Mouse (Mus musculus) hindbrain, embryonic 11.5 days (tissue): ENCODE data around the gene Hk2. TPM values are rescaled to one million over a fixed set of nuclear protein-coding genes. Genes with fewer than 3 reads are reported as not detected.

ENCODE experiments used
- ATAC-seq: fragments of 200-750 bp; cut with Nextera tagmentation; 2 replicates; pipeline ENCODE4 v1.8.0; 2017; ENCODE audit warnings: mild to moderate bottlenecking, moderate TSS enrichment, moderate library complexity; ENCODE audit not compliant: low FRiP score
- DNase-seq: peaks from one replicate; pipeline ENCODE4 v3.0.0-alpha.2; 2015; ENCODE audit warnings: low spot score
- H3K27ac ChIP-seq: fragments of 300-500 bp; sonication (generic); 2 replicates; pipeline ENCODE4 v1.5.1; 2014; ENCODE audit warnings: mild to moderate bottlenecking, low read depth, low read length
- H3K27me3 ChIP-seq: fragments of 300-500 bp; sonication (generic); 2 replicates; pipeline ENCODE4 v1.6.1; 2014; ENCODE audit warnings: mild to moderate bottlenecking, low read length, moderate library complexity, mixed read lengths; ENCODE audit not compliant: control insufficient read depth, insufficient read depth
- H3K36me3 ChIP-seq: fragments of 300-500 bp; sonication (generic); 2 replicates; pipeline ENCODE4 v1.6.1; 2014; ENCODE audit warnings: mild to moderate bottlenecking, low read length, moderate library complexity, mixed read lengths; ENCODE audit not compliant: control insufficient read depth, insufficient read depth
- H3K4me1 ChIP-seq: fragments of 300-500 bp; sonication (generic); replicated peaks from 2 replicates; pipeline ENCODE4 v1.6.1; 2014; ENCODE audit warnings: low read length, mixed read lengths; ENCODE audit not compliant: control insufficient read depth, insufficient read depth
- H3K4me2 ChIP-seq: fragments of 300-500 bp; sonication (generic); replicated peaks from 2 replicates; pipeline ENCODE4 v1.6.1; 2014; ENCODE audit warnings: mild to moderate bottlenecking, low read depth, low read length
- H3K4me3 ChIP-seq: fragments of 300-500 bp; sonication (generic); 2 replicates; pipeline ENCODE4 v1.5.1; 2014; ENCODE audit warnings: low read depth, low read length
- H3K9ac ChIP-seq: fragments of 300-500 bp; sonication (generic); 2 replicates; pipeline ENCODE4 v1.6.1; 2014; ENCODE audit warnings: low read depth, low read length
- H3K9me3 ChIP-seq: fragments of 300-500 bp; sonication (generic); 2 replicates; pipeline ENCODE4 v1.6.1; 2016; ENCODE audit warnings: low read length; ENCODE audit not compliant: control insufficient read depth
- WGBS: fragments of 180-500 bp; shearing (Covaris S2); extraction: QIAGEN DNeasy Blood & Tissue Kit; methylation state at CpG from one replicate; pipeline ENCODE4 v1.1.7; 2014; 5-methylcytosine and 5-hydroxymethylcytosine counted together
- polyA plus RNA-seq: library from polyadenylated mRNA; unstranded; fragments of >200 nt; fragmentation: Nextera tagmentation; extraction: Ambion mirVana; gene quantifications from 2 replicates; pipeline ENCODE4 v1.2.1, GENCODE M21; 2014

The Hk2 gene
- polyA plus RNA-seq, 1 experiment from 2014 or later, result 18.7 TPM

GRCm38 (mm10) chr6:82753638-82754361 lies 20.5 kb downstream of the Hk2 start:
- 0 out of 2 replicates have a peak, but pooled peaks cover 2% of the 10 kb centered on the region for H3K36me3 ChIP-seq
- no peak overlapping the region for H3K9ac ChIP-seq
- H3K4me3 ChIP-seq, result no peak overlapping the region
- no peaks in the 10 kb centered on the region for H3K27me3 ChIP-seq
- WGBS, result 92% methylated on average over 14 of the region's 14 CpGs
- H3K27ac ChIP-seq, result no peak overlapping the region
- H3K9me3 ChIP-seq, result no peaks in the 10 kb centered on the region
- H3K4me1 ChIP-seq, result no peaks in the 10 kb centered on the region
- H3K4me2 ChIP-seq, result no peak overlapping the region
- ATAC-seq (no peak), DNase-seq (no peak)

- ATAC-seq, result no peak
- no peak overlapping the region for H3K4me2 ChIP-seq
- no peak overlapping the region for H3K27ac ChIP-seq
- no peaks in the 10 kb centered on the region for H3K9me3 ChIP-seq
- H3K27me3 ChIP-seq, result no peaks in the 10 kb centered on the region
- no peak for DNase-seq
- no peak overlapping the region for H3K9ac ChIP-seq
- H3K4me3 ChIP-seq, result no peak overlapping the region
- H3K36me3 ChIP-seq, result 0 out of 2 replicates have a peak, but pooled peaks cover 2% of the 10 kb centered on the region
- no peaks in the 10 kb centered on the region for H3K4me1 ChIP-seq
- 91% methylated on average over 11 of the region's 11 CpGs for WGBS
Observed at GRCm38 (mm10) chr6:82753061-82753460, 21.2 kb downstream of the Hk2 start.

GRCm38 (mm10) chr6:82751791-82752190 lies 22.5 kb downstream of the Hk2 start:
- H3K4me2 ChIP-seq, result no peak overlapping the region
- no peak overlapping the region for H3K4me3 ChIP-seq
- 96% methylated on average over 7 of the region's 7 CpGs for WGBS
- ATAC-seq, result no peak
- 0 out of 2 replicates have a peak, but pooled peaks cover 2% of the 10 kb centered on the region for H3K36me3 ChIP-seq
- no peak overlapping the region for H3K27ac ChIP-seq
- no peak for DNase-seq
- H3K27me3 ChIP-seq, result no peaks in the 10 kb centered on the region
- no peaks in the 10 kb centered on the region for H3K4me1 ChIP-seq
- H3K9ac ChIP-seq, result no peak overlapping the region
- no peaks in the 10 kb centered on the region for H3K9me3 ChIP-seq

GRCm38 (mm10) chr6:82751031-82751430 lies 23.2 kb downstream of the Hk2 start:
- no peak overlapping the region for H3K4me2 ChIP-seq
- no peak overlapping the region for H3K9ac ChIP-seq
- no peaks in the 10 kb centered on the region for H3K9me3 ChIP-seq
- DNase-seq (no peak), ATAC-seq (no peak)
- no peak overlapping the region for H3K4me3 ChIP-seq
- H3K27ac ChIP-seq, result no peak overlapping the region
- no peaks in the 10 kb centered on the region for H3K27me3 ChIP-seq
- no peaks in the 10 kb centered on the region for H3K4me1 ChIP-seq
- 0 out of 2 replicates have a peak, but pooled peaks cover 2% of the 10 kb centered on the region for H3K36me3 ChIP-seq
- 89% methylated on average over 11 of the region's 11 CpGs for WGBS

DNA sequence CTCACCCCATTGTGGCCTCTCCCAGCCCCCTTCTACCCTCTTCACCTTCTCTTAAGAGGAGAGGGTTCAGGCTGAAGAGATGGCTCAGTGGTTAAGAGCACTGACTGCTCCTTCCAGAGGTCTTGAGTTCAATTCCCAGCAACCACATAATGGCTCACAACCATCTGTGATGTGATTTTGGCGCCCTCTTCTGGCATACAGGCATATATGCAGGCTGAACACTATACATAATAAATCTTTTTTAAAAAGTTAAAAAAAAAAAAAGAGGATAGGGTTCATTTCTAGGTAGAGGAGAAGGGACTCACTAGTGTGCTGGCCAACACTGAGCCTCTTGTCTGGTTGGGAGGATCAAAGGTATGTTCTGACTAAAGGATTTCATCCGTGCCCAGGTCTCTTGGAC lies 24.2 kb downstream of the Hk2 start:
- Histone ChIP-seq H3K27me3 (no peaks in the 10 kb centered on the region), H3K36me3 (0 out of 2 replicates have a peak, but pooled peaks cover 2% of the 10 kb centered on the region)
- 63% methylated on average over 2 of the region's 2 CpGs for WGBS

GRCm38 (mm10) chr6:82748106-82748672 lies 26.1 kb downstream of the Hk2 start:
- Histone ChIP-seq H3K9me3 (no peaks in the 10 kb centered on the region), H3K9ac (no peak overlapping the region), H3K4me3 (no peak overlapping the region), H3K27me3 (no peaks in the 10 kb centered on the region), H3K27ac (no peak overlapping the region), H3K4me1 (no peaks in the 10 kb centered on the region), H3K4me2 (no peak overlapping the region), H3K36me3 (0 out of 2 replicates have a peak, but pooled peaks cover 2% of the 10 kb centered on the region)
- no peak for ATAC-seq
- no peak for DNase-seq
- whole genome bisulfite sequencing, result 90% methylated on average over 9 of the region's 9 CpGs

More for the DNA sequence above, 24.2 kb downstream of the Hk2 start:
- Histone ChIP-seq H3K27ac (no peak overlapping the region), H3K4me3 (no peak overlapping the region), H3K9me3 (no peaks in the 10 kb centered on the region), H3K4me2 (no peak overlapping the region), H3K4me1 (no peaks in the 10 kb centered on the region), H3K9ac (no peak overlapping the region)
- ATAC-seq (no peak), DNase-seq (no peak)

DNA sequence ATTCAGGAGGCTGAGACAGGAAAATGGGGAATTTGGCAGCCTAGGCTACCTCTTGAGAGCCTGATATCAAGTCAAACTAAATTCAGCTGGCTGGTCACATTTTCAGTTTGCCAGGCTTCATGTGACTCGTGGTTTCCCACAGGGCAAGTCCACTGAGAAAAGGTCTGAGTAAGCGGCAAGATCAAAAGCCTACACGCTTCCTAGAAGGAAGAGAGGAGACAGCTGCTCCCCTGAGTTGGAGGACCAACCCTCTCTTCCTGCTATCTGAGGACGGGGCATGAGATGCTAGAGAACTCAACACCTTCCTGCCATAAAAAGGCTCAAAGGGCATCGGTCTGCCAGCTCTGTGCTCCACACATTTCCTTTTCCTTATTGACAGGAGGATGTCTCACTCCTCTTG lies 27.2 kb downstream of the Hk2 start:
- Histone ChIP-seq H3K36me3 (0 out of 2 replicates have a peak, but pooled peaks cover 2% of the 10 kb centered on the region), H3K4me1 (no peaks in the 10 kb centered on the region), H3K4me3 (no peak overlapping the region), H3K9ac (no peak overlapping the region), H3K27ac (no peak overlapping the region), H3K27me3 (no peaks in the 10 kb centered on the region), H3K9me3 (no peaks in the 10 kb centered on the region), H3K4me2 (no peak overlapping the region)
- no peak for DNase-seq
- 90% methylated on average over 5 of the region's 5 CpGs for WGBS
- ATAC-seq, result no peak

- no peaks in the 10 kb centered on the region for H3K4me1 ChIP-seq
- no peak overlapping the region for H3K4me2 ChIP-seq
- H3K27me3 ChIP-seq, result no peaks in the 10 kb centered on the region
- H3K4me3 ChIP-seq, result no peak overlapping the region
- H3K36me3 ChIP-seq, result 0 out of 2 replicates have a peak, but pooled peaks cover 2% of the 10 kb centered on the region
- no peak overlapping the region for H3K27ac ChIP-seq
- WGBS, result 94% methylated on average over 9 of the region's 9 CpGs
- H3K9ac ChIP-seq, result no peak overlapping the region
- no peak for DNase-seq
- no peaks in the 10 kb centered on the region for H3K9me3 ChIP-seq
- no peak for ATAC-seq
Observed at GRCm38 (mm10) chr6:82744553-82744952, 29.7 kb downstream of the Hk2 start.

- Histone ChIP-seq H3K4me1 (no peaks in the 10 kb centered on the region), H3K27ac (no peak overlapping the region), H3K36me3 (no peaks in the 10 kb centered on the region), H3K4me2 (no peak overlapping the region), H3K4me3 (no peak overlapping the region), H3K9ac (no peak overlapping the region), H3K27me3 (no peaks in the 10 kb centered on the region), H3K9me3 (no peaks in the 10 kb centered on the region)
- ATAC-seq (no peak), DNase-seq (no peak)
- whole genome bisulfite sequencing, result 86% methylated on average over 5 of the region's 5 CpGs
Observed at GRCm38 (mm10) chr6:82741518-82741880, 32.8 kb downstream of the Hk2 start.
